Mouse (Mus musculus) liver, embryonic 12.5 days (tissue): ENCODE results near the gene Glb1. TPM values are rescaled to one million over a fixed set of nuclear protein-coding genes. Genes with fewer than 3 reads are reported as not detected.

ENCODE experiments used
- polyA plus RNA-seq: library from polyadenylated mRNA; unstranded; fragments of >200 nt; fragmentation: Nextera tagmentation; extraction: Ambion mirVana; gene quantifications from 2 replicates; pipeline ENCODE4 v1.2.1, GENCODE M21; 2016

Glb1 gene
- polyA plus RNA-seq, 1 experiment from 2014 or later, result 17.7 TPM

Other genes starting within 250 kb of the Glb1 start
- not detected in 2 replicates for gene Bcl2a1c, start 70.9 kb upstream of the Glb1 start, polyA plus RNA-seq
- 33.2 and 33.8 TPM in 2 replicates for gene Crtap, start 10.4 kb upstream of the Glb1 start, polyA plus RNA-seq
- 4.7 and 4.8 TPM in 2 replicates for gene Tmppe, start within 50 bp of the Glb1 start, polyA plus RNA-seq
- not detected in 2 replicates for gene Ccr4, start 103.8 kb downstream of the Glb1 start, polyA plus RNA-seq
- 0.18 and 0.22 TPM in 2 replicates for gene C130032M10Rik, start 114.6 kb downstream of the Glb1 start, polyA plus RNA-seq
- 1.7 and 2.0 TPM in 2 replicates for gene Trim71, start 163.3 kb downstream of the Glb1 start, polyA plus RNA-seq
- 35.8 and 38.9 TPM in 2 replicates for gene Cnot10, start 239.1 kb downstream of the Glb1 start, polyA plus RNA-seq